Mouse (Mus musculus): ENCODE measurements around the gene Maco1.
A peak's percentile ranks its signal among the peaks of the same experiment; 100 is the strongest.

Gene Maco1

DNA sequence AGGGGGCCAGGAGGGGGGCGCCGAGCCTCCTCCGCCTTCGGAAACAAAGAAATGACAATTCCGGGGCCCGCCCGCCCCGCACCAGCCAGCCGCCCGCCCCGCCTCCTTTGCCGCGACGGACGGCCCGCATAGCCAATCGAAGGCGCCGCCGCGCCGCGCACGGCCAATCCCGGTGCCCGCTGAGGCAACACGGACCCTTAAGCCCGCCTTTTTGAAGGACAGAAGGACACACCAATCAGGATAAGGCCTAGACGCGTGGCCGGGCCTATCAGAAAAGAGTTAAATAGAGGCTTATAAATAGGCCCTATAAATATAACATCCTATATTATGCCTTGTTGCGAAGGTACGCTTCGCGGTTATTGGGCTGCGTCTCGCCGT is at the start of gene Maco1:
Maco1 (minus strand) TSS at position 87 of the 378 bp plus-strand sequence.
- peak; percentile 88 for DNase-seq (ENCODE audit: low read depth, low spot score)

DNA sequence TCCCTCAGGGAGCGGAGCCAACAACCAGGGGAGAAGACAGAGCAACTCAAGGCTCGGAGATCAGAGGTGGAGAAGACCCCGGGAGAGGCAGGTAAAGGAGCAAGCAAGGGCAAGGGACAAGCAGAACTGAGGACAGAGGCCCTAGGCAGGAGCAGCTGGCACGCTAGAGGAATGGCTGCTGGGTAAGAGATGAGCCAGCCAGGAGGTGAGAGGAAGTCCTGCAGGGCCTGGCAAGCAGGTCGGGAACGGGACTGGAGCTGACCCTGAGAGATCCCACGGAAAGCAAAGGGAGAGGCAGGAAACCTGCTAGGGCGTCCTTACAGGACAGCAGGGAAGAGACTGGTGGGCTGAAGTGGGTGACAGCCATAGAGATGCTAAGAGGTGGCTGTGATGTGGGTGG is 48.0 kb upstream of the Maco1 start:
- DNase-seq (ENCODE audit: low read depth, low spot score): no peak

DNA sequence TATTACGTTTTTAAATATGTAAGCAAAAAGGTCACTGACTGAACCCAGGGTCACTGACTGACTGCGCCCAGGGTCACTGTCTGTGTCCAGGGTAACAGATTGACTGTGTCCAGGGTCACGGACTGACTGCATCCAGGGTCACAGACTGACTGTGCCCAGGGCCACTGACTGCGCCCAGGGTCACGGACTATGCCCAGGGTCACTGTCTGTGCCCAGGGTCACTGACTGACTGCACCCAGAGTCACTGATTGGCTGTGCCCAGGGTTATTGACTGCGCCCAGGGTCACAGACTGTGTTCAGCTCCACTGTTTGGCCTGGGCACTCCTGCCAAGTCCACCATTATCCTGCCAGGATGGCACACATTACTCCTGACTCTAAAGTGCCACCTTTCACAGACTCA is 44.1 kb upstream of the Maco1 start:
- DNase-seq (ENCODE audit: low read depth, low spot score): no peak

DNA sequence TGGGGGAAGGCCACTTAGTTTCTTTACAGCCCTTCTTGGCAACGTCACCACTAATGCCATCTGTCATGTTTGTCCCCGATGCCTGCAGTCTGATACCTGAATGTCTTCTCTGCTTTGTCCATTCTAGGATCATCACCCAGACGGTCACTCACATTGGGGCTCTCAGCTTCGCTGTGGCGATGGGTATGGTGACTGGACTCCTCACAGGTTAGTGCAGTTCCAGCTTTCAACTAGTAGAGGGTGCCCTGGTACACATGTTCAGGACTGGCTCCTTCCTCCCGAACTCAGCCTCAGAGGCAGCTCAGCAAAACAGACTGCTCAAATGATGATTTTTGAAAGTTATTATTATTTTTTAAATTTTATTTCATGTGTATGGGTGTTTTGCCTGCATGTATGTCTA is 39.0 kb upstream of the Maco1 start:
- no peak for DNase-seq (ENCODE audit: low read depth, low spot score)

DNA sequence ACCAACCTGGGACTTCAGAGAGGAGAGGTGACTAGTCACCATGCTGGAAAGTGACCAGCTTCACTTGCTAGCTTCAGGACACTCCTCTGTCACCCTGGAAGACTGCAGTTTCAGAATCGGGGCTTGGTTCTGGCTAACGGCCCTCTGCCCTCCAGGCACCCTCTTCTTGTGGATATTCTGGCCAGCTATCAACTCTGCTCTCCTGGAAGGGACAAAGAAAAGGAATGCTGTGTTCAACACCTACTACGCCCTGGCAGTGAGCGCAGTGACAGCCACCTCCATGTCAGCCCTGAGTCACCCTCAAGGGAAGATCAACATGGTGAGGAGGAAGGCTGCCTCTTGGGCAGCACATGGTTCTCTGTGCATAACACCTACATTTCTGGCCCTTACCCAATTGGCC is 31.2 kb upstream of the Maco1 start:
- no peak for DNase-seq (ENCODE audit: low read depth, low spot score)

DNA sequence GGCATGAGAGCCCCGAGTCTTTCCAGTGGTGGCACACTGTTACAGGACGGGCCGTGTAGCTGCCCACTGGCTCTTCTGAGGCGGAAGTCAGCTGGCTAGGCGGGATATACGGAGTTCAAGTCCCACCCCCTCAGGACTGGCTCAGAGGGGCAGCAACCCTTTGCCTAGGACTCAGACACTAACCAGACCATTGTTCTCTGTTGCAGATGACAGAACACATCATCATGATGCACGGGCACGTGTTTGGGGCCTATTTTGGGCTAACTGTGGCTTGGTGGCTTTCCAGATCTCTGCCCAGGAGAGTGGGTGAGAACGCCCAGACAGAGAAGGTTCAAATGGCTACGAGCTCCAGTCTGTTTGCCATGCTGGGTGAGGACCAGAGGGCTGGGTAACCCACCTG is 30.7 kb upstream of the Maco1 start:
- no peak for DNase-seq (ENCODE audit: low read depth, low spot score)

DNA sequence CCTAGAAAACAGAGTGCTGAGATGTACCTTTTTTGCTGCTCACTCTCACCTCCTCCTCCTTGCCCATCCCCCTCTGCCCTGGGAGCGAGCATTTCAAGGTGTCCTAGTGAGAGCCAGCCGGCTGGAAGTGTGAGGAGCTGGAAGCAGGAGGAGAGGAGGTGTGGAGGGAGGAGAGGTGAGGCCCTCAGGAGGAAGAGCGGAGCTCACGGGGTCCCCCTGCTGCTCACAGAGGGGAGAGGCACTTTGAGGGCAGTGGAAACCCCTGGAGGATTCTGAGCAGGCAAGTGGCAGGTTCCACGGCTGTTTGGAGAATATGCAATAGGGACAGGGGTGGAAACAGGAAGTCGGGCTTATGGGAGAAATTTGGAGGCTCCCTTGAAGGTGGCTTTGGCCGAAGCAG is 30.1 kb upstream of the Maco1 start:
- peak; percentile 47 for DNase-seq (ENCODE audit: low read depth, low spot score)

DNA sequence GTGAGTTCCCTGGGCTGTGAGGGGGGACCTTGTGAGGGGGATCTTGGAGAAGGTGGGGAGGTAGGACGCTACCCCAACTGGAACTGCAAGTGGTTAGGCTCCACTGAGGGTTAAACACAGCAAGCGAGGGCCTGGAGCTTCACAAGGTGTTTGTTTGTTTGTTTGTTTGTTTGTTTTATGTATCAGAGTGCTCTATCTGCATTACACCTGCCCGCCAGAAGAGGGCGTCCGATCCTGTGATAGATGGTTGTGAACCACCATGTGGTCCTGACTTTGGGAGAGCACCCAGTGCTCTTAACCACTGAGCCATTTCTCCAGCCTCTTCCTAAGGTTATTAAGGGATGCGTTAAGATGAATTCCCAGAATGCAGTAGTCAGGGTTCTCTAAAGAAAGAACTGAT is 26.9 kb upstream of the Maco1 start:
- no peak for DNase-seq (ENCODE audit: low read depth, low spot score)

DNA sequence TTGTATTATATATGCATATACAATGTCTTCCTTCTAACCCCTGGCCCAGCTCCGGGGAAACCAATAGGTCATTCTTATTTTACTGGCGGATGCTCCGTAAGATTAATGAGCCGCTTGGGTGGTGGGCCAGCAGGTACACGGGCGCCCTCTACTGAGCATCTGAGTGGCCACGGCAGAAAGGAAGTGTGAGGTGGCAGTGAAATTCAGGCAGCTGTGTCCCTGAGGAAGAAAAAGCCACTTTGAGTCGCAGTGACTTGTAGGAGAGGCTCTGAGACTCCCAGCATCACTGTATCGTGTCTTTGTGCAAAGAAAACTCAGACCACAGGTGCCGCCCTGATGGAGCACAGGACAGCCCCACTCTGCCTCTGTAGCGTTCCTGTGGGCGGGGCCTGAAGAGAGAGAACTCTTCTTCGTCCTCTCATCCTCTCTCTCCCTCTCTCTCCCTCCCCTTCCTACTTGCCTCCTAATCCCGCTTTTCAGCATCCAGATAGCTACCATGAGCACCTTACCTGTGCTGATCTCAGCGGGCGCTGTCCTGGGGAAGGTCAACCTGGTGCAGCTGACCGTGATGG is 26.4 kb upstream of the Maco1 start:
- no peak for DNase-seq (ENCODE audit: low read depth, low spot score)

DNA sequence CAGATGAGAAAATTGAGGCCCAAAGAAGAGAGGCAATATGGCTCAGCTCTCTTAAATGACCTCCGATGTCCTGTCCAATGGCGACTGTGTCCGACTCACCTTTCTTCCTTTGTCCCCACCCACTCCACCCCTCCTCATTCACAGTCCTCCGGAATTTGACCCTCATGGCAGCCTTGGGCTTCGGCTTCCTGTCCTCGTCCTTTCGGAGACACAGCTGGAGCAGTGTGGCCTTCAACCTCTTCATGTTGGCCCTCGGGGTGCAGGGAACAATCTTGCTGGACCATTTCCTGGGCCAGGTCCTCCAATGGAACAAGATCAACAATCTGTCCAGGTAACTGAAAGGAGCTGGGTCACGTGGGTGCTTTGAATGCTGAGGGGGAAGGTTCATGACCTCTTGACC is 23.0 kb upstream of the Maco1 start:
- DNase-seq (ENCODE audit: low read depth, low spot score): no peak

DNA sequence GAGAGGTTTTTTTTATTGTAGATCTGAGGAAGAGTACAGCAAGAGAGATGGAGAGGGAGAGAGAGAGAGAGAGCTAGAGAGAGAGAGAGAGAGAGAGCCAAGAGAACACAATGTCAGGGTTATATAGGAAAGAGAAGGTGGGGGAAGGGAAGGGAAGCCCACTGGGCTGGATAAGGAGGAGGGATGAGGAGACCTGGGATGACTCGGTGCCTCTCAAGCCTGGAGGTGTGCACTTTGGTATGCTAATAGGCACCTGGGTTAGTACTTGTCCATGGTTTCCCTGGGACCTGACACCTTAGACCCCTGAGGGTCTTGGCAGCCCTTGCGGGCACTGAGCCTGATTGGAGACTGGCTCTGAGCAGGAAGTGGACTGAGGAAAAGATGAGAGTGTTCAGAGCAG is 18.8 kb upstream of the Maco1 start:
- DNase-seq (ENCODE audit: low read depth, low spot score): no peak

DNA sequence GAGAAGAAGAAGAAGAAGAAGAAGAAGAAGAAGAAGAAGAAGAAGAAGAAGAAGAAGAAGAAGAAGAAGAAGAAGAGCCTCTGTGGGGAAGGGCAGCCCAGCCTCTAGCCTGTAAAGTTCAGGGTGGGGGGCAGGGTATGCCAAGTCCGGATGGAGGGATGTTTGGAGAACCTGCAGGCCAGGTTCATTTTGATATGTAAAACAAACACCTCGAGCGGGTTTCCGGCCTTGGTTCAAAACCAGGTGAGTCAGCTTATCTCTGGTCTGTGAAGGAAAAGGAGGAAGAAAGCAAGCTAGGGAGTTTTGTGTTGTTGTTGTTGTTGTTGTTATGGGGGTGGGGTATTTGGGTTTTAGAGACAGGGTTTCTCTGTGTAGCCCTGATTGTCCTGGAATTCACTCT is 18.3 kb upstream of the Maco1 start:
- DNase-seq (ENCODE audit: low read depth, low spot score): no peak

DNA sequence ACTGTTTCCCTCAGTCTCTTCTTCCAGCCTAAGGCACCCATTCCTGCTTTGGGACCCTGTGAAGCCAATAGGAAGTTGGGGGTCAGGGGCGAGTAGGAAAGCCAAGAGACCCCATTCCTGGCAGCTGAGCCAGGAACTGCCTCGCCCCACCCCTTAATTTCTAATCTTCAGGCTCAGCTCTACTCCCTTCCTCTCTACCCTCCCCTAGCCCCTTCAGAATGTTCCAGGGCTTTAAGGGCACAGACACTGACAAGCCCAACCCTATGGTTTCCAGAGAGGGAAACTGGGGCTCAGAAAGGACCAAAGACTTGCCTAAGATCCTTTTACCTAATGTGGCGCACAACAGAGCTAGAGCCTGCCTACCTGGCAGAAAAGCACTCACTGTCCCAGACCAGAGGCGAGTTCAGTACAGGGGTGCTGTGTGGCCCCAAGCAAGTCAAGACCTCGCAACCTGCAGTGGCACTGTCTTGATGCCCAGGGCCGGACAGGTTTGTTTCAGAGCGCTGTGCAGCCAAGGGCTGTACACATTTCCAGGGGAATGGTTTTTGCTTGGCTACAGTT is 16.8 kb upstream of the Maco1 start:
- no peak for DNase-seq (ENCODE audit: low read depth, low spot score)

DNA sequence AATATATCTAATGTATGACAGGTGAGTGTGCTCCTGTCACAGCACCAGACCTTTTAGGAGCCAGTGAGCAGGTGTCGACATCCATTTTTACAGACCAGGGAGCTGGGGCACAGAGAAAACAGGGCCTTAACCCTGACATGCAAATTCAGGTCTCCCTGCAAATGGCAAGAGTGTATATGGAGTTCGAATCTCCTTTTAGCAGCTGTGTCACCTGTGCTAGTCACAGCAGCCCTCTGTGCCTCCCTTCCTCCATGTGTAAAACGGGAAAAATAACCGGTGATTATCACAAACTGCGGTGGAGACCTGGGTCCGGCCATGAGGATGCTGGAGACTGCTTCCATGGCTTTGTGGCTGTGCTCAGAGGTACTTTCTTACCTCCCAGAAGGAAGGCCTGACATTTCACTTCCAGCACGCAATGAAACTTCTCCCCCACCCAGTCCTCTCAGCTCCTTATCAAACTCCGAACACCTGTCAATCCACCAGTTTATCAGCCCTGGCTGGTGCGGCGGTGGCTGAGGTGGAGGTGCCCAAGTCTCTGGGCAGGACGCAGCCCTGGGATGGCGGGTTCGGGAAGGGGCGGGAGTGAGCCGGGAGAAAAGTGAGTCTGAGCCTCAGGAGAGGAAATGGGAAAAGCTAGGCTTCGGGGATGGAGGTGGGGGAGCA is 16.1 kb upstream of the Maco1 start:
- no peak for DNase-seq (ENCODE audit: low read depth, low spot score)

DNA sequence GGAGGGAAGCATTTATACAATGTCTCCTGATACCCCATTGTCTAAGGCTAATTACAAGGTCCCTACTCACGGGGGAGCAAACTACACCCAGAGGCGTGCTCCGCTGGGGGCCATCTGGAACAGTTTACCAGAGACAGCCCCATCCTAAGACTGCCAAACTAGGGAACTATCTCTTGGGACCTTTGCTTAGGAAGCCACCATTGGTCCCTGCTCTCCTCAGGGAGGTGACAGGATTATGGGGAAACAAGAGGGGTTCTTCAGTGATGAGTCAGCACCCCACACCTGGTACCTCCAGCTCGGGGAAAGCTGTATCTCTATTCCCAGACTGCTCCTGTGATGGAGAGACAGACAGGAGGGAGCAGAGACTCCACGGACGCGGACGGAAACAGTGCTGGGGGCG is 15.3 kb upstream of the Maco1 start:
- DNase-seq (ENCODE audit: low read depth, low spot score): no peak

DNA sequence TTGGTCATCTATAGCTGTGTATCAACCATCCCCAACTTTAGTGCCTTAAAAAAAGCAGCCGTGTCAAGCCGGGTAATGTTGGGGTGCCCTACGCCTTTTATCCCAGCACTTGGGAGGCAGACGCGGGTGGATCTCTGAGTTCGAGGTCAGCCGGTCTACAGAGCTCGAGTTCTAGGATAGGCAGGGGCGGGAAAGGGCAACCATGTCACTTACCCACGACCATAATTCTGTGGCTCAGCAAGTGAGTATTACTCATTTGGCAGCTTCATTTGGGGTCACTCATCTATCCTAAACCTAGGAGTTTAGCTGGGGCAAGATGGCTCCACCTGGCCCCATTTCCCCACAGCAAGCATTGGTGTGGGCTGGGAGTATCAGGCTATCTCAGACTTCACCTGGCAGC is 14.9 kb upstream of the Maco1 start:
- DNase-seq (ENCODE audit: low read depth, low spot score): no peak

DNA sequence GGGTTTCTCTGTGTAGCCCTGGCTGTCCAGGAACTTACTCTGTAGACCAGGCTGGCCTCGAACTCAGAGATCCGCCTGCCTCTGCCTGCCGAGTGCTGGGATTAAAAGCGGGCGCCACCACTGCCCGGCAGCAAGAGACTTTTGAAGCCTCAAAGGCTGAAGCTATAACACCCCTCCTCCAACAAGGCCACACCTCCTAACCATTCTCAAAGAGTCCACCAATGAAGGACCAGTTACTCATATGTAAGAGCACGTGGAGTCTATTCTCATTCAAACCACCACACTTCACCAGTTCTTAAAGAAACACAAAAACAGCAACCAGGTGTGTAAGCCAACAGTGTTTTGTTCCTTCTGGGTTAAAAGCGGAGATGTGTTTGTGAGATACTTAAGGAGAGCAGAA is 14.5 kb upstream of the Maco1 start:
- DNase-seq (ENCODE audit: low read depth, low spot score): no peak

DNA sequence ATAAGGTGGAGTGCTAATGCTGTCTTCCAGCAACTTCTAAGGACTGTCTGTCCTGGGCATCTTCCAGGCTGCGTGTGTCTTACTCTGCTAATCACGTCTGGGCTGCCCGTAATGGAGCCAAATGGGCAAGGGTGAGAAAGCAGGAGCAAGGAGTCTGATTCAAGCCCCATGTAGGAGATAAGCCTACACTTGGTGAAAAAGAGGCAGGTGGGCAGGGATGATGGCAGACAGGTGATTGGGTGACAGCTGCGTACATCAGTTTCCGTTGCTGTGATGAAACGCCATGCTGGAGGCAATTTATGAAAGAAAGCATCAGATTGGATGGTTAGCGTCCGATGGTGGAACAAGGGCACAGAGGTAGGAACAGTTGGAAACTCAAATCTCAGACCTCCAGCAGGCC is 14.1 kb upstream of the Maco1 start:
- DNase-seq (ENCODE audit: low read depth, low spot score): no peak

DNA sequence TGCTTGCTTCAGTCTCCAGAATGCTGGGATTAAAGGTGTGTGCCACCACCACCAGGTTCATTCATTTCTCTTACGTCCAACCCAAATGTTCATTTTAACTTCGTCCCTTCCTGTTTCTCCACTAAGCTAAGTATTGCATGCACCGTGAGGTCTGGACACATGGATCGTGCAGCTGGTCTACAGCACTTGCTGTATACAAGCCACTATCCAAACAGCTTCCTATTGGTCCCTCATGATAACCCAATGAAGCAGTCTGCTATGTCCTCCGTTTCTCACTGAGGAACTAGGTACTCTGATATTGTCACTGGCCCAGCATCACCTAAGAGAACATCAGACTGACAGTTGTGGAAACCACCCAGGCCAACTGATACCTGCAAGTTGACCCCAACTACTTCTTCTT is 12.6 kb upstream of the Maco1 start:
- DNase-seq (ENCODE audit: low read depth, low spot score): no peak

DNA sequence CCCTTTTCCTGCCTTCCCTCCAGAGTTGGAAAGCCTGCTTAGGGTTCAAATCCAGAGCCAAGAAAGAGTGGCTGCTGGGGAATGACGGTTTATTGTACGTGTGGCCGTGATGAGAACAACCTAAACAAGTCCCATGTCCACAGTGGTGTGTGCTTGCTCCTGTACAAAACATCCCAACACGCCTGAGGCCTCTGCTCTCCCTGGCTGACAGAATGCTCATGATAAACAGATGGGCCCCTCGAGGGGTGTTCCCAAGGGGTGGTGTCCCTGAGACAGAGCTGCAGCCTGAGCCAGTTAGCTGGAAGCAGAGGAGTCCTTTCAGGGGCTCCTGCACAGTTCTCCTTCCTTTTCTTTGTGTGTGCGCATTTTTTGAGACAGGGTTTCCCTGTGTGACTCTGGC is 12.2 kb upstream of the Maco1 start:
- DNase-seq (ENCODE audit: low read depth, low spot score): no peak

DNA sequence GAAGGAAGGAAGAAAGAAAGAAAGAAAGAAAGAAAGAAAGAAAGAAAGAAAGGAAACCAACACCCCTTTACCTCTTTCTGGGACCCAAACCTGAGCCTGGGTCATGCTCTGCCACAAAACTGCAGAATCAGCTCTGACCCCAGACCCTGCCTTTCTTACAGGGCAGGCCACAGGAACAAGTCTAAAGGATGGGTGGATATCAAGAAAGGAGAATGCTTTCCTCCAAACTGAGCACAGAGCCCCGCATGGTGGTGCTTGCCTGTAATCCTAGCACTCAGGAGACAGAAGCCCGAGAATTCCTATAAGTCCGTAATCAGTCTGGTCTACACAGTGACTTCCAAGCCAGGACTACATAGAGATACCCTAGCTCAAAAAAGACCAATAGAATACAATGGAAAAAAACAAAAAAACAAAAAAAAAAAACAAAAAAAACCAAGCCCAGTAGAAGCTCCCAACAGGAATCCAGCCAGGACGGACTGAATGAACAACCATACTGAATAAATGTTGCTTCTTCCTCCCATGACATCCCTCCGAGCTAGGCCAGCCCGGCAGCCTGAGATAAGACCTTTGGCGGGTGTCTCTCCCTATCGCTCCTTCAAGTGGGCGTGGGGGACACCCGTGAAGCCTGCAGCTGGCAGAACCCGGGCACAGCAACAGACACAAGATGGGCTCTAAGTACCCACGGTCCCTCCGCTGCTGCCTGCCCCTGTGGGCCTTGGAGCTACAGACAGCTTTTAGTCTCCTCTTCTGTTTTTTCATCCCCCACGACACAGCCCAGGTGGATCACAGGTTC is 11.0 kb upstream of the Maco1 start, which contains the start of gene Rhd:
Rhd (plus strand) TSS at position 600 of the 793 bp plus-strand sequence.
- no peak for DNase-seq (ENCODE audit: low read depth, low spot score)

DNA sequence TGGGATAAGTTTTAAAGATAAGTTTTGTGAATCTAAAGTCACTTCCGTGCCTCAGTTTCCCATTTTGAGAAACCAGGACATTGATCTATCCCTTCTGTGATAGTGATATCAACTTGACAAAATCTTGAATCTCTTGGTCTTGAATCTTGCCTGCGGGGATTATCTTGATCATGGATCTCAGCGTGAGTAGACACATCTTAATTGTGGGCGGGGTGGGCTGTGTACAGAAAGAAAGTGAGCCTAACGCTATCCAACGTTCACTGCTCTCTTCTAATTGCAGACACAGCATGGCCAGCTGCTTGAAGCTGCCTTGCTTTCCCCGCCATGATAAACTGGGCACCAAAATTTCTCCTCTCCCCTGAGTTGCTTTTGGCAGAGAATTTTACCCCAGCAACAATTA is 9.9 kb upstream of the Maco1 start:
- no peak for DNase-seq (ENCODE audit: low read depth, low spot score)

DNA sequence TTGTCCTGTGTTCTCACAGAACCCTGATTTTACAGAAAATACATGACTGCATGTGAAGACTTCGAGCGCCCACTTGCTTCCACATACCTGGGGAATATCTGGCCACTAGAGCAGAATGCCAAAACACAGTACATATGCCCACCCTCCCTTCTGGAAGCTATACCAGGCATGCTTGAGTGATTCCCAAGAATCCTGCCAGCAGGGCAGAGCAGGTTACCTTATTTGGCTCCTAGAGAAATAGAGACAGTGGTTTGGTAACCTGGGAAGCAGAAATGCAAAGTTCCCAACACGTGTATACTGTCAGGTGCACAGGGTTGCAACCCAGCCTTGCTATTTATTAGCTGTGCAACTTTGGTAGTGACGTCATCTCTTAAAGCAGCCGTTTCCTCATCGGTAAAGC is 8.7 kb upstream of the Maco1 start:
- no peak for DNase-seq (ENCODE audit: low read depth, low spot score)
